Mouse (Mus musculus) cerebellum, adult 8-10 months (tissue): Measurements from ENCODE around the gene Rhox4f.
"Not testable (repeated sequence)": the region's sequence is repeated elsewhere in the genome, so short reads cannot be mapped to it uniquely, and the experiment has no call there.

ENCODE experiments used
- DNase-seq: peaks from one replicate; pipeline ENCODE4 v3.0.0; 2022

Rhox4f gene

DNA sequence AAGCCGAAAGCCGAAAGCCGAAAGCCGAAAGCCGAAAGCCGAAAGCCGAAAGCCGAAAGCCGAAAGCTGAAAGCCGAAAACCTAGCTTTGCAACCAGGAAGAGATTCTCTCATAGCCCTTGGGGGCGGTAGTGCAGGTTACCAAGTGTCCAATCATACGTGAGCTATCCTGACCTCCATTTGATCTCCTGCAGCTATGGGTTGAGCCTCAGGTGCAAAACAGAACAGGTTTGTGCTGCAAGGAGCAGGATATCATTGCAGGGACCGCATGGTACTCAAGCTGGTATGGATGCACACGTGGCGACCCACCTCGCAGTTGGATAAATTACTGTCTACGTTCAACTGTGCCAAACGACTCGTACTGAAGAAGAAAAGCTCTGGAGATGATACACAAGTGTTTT is at the start of gene Rhox4f:
Gene Rhox4f, minus strand, starts transcription at position 101 of the 400 bp plus-strand sequence.
- not testable (repeated sequence) for DNase-seq

DNA sequence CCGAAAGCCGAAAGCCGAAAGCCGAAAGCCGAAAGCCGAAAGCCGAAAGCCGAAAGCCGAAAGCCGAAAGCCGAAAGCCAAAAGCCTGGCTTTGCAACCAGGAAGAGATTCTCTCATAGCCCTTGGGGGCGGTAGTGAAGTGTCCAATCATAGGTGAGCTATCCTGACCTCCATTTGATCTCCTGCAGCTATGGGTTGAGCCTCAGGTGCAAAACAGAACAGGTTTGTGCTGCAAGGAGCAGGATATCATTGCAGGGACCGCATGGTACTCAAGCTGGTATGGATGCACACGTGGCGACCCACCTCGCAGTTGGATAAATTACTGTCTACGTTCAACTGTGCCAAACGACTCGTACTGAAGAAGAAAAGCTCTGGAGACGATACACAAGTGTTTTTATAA is 43.7 kb upstream of the Rhox4f start, which contains the start of gene Rhox4g:
Gene Rhox4g, minus strand, starts transcription at position 101 of the 400 bp plus-strand sequence.
- not testable (repeated sequence) for DNase-seq

DNA sequence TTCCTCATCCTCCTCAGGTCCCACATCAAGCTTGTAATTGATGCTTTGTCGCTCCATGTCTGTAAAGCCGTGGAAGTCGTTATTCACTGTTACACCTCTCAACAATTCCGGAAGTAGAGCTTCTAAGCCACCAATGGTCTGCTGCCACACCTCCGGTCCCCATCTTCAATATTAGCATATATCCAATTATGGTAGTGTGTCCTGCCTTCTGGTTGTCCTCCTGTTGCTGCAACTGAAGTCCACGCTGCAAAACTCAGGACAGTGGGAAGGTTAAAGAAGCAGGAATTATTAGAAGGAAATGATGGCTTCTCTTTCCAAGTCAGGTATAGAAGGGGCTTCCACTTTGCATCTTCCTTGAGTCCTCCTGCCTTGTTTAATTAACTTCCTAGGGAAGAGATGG is 35.9 kb upstream of the Rhox4f start, which contains the start of gene Rhox2g:
Gene Rhox2g, minus strand, starts transcription at position 101 of the 400 bp plus-strand sequence.
- not testable (repeated sequence) for DNase-seq

DNA sequence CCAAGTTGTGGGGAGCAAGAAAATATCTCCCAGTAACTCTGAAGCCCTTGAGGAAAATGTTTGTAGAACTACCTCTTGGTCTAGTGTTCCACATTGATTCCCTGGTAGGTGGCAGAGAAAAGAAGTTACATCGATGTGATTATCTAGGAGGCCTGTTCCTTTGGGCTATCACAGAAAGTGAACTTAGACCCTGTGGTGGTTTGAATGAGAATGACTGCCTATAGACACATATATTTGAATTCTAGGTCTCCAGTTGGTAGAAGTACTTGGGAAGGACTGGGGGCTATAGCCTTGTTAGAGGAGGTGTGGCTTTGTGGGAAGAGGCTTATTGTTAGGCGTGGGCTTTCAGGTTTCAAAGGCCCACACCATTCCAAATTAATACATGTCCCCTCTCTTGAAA is 21.0 kb upstream of the Rhox4f start, which contains the start of gene Rhox3g:
Gene Rhox3g, minus strand, starts transcription at position 101 of the 400 bp plus-strand sequence.
- not testable (repeated sequence) for DNase-seq

- not testable (repeated sequence) for DNase-seq
These were observed 26.8 kb downstream of the Rhox4f start, which contains the start of gene Rhox3f for GRCm38 (mm10) chrX:37580692-37581091. Gene Rhox3f, plus strand, starts transcription at chrX:37580992.

GRCm38 (mm10) chrX:37572638-37573037 is 34.9 kb downstream of the Rhox4f start:
- not testable (repeated sequence) for DNase-seq

DNA sequence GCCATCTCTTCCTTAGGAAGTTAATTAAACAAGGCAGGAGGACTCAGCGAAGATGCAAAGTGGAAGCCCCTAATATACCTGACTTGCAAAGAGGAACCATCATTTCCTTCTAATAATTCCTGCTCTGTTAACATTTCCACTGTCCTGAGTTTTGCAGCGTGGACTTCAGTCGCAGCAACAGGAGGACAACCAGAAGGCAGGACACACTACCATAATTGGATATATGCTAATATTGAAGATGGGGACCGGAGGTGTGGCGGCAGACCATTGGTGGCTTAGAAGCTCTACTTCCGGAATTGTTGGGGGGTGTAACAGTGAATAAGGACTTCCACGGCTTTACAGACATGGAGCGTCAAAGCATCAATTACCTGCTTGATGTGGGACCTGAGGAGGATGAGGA is 36.4 kb downstream of the Rhox4f start, which contains the start of gene Rhox2f:
Gene Rhox2f, plus strand, starts transcription at position 301 of the 400 bp plus-strand sequence.
- not testable (repeated sequence) for DNase-seq

- not testable (repeated sequence) for DNase-seq
These were observed 50.4 kb downstream of the Rhox4f start, which contains the start of gene Rhox4e for GRCm38 (mm10) chrX:37557112-37557511. Gene Rhox4e, plus strand, starts transcription at chrX:37557412.
